Mouse (Mus musculus): ENCODE data around the gene Etd.

Gene Etd

DNA sequence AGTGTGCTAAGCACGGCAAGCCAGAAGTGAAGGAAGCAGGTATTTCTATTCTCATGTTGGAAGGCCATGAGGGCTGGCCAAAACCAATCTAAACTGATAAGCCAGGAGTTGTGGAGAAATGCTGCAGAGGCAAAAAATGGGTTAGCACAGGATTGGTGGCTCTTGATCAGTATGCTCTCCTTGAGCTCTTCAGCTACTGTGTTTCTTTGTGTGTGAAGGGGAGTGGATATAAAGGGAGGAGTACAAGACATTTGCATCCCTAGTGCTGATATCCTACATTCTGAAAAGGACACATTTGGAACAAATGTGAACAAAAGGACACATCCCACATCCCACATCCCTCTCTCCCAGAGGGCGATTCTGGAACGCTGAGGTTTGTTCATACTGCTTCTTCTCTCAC is at the start of gene Etd:
Etd (plus strand) TSS at position 301 of the 400 bp plus-strand sequence.
- in situ Hi-C loops (cut with MboI, MseI) = loop anchor here in 1 of 2 experiments (25.0 kb wide), 1 partner anchor 1528 kb away; no protein-coding TSS in a partner anchor

DNA sequence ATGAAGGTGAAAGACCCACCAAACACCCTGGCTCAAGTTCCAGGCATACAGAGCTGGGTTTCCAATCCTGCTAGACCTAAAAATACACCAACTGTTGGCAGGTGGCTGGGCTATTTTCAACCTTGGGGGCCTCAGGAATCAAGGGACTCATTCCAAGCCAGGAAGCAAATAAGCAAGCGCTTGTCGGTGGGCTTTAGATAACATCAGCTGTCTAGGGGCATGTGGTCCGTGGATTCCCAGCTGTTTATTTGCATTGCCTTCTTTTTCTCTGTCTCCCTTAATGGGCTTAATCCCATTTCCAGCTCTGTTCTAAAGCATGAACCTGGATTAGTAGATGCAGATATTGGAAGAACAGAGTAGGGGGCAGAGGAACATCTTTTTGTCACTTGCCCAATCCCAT is 48.4 kb upstream of the Etd start:
- in situ Hi-C loops (cut with MboI, MseI) = no loop called here

DNA sequence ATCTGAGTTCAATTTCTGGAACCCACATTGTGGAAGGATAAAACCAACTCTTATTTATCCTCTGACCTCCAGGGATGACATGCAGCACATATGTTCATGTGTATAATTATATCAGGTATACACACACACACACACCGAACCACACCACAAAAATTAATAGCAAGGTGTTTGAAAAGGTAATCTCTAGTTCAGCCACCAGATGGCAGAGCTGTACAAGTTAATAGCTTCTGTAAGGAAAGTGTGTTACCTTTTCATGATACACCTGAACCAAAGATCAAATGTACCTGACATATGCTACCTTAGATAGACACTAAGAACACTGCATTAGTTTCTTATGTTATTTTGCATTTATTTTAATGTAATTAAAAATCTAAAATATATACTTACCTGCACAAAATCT is 1.8 kb upstream of the Etd start:
- in situ Hi-C loops (cut with MboI, MseI) = loop anchor here in 1 of 2 experiments (25.0 kb wide), 1 partner anchor 1529 kb away; no protein-coding TSS in a partner anchor

GRCm38 (mm10) chrX:53459573-53459972 is 24.9 kb downstream of the Etd start:
- in situ Hi-C loops (cut with MboI, MseI) = loop anchor here (5.0 to 25.0 kb wide), 5 partner anchors 123 to 1478 kb away; no protein-coding TSS in a partner anchor

DNA sequence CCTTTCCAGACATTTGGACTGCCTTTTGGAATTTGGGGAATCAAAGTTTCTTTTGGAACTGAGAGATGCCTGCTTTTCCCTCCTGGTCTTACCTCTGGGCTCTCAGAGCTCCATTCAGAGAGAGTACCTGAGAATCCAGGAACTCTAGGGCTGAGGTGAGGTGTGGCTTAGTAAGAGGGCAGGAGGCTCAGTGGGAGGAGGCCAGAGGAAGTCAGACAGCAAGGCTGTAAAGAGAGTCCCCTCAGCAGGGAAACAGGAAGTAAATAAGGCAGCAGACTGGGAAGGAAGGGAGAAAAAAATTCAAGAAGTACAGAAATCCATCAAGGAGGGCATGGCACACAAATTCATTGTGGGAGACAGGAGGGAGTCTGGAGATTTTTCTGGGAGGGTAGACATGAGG is 29.5 kb downstream of the Etd start:
- in situ Hi-C loops (cut with MboI, MseI) = loop anchor here (10.0 to 25.0 kb wide), 2 partner anchors 231 to 1473 kb away; no protein-coding TSS in a partner anchor
